Mouse (Mus musculus): ENCODE measurements at regions not wholly inside any gene's neighbourhood (a gene's known extent, or its start where the extent isn't known, plus 50 kb on each side); places are given as distances from the start of the nearest gene placed in this dataset.

GRCm38 (mm10) chr11:14182466-14182865 is 416.6 kb upstream of the Pom121l12 start:
- TF ChIP-seq CTCF (IDR thresholded peaks at IDR 0.05; ENCODE audit: extremely low read depth, insufficient read depth, insufficient read length, insufficient replicate concordance) (no peak), POLR2A (IDR thresholded peaks at IDR 0.05; ENCODE audit: low read depth, low read length) (no peak)

Measured in spleen, adult 2 months (tissue).